Mouse (Mus musculus) kidney, adult 2 months (tissue): Measurements from ENCODE around the gene Id3. TPM values are rescaled to one million over a fixed set of nuclear protein-coding genes. Genes with fewer than 3 reads are reported as not detected.
A peak's percentile ranks its signal among the peaks of the same experiment; 100 is the strongest.

Experiments used
- DNase-seq: peaks from one replicate; pipeline ENCODE4 v3.0.0; 2021
- H3K27ac ChIP-seq: fragments of 200-500 bp; 2 replicates; pipeline ENCODE4 v1.5.1; 2012; ENCODE audit warnings: low read depth, low read length, control low read depth, inconsistent platforms; ENCODE audit not compliant: insufficient read depth
- H3K27me3 ChIP-seq: fragments of 200-500 bp; replicated peaks from 2 replicates; pipeline ENCODE4 v1.6.1; 2012; ENCODE audit warnings: mild to moderate bottlenecking, moderate library complexity, low read length, inconsistent platforms; ENCODE audit not compliant: control insufficient read depth, insufficient read depth
- H3K36me3 ChIP-seq: fragments of 200-500 bp; 2 replicates; pipeline ENCODE4 v1.6.1; 2012; ENCODE audit warnings: mild to moderate bottlenecking, moderate library complexity, low read length, inconsistent platforms; ENCODE audit not compliant: control insufficient read depth, insufficient read depth
- H3K4me1 ChIP-seq: fragments of 200-500 bp; 2 replicates; pipeline ENCODE4 v1.6.1; 2011; ENCODE audit warnings: low read length; ENCODE audit not compliant: control insufficient read depth, insufficient read depth
- H3K4me3 ChIP-seq: fragments of 200-500 bp; 2 replicates; pipeline ENCODE4 v1.5.1; 2011; ENCODE audit warnings: mild to moderate bottlenecking, low read depth, low read length, control low read depth; ENCODE audit not compliant: insufficient read depth
- CTCF ChIP-seq: fragments of 200-500 bp; conservative IDR thresholded peaks from 2 replicates; pipeline ENCODE4 v1.5.1; 2011; ENCODE audit warnings: low read depth, mild to moderate bottlenecking, control low read depth, low read length, moderate library complexity, mixed read lengths; ENCODE audit not compliant: insufficient read depth, insufficient read length
- POLR2A ChIP-seq: fragments of 200-500 bp; IDR thresholded peaks from one replicate; pipeline ENCODE4 v1.6.1; 2011; ENCODE audit warnings: low read depth, low read length, control low read depth
- WGBS: fragments of 180-500 bp; shearing (Covaris S2); methylation state at CpG from one replicate; pipeline ENCODE4 v1.1.7; 2018; 5-methylcytosine and 5-hydroxymethylcytosine counted together
- polyA plus RNA-seq: library from polyadenylated mRNA; depleted of rRNA; stranded (reverse); fragments of >200 nt; gene quantifications from 2 replicates; pipeline ENCODE4 v1.2.3, GENCODE M21; 2012

The Id3 gene
- polyA plus RNA-seq, 1 experiment, result 259 TPM

DNA sequence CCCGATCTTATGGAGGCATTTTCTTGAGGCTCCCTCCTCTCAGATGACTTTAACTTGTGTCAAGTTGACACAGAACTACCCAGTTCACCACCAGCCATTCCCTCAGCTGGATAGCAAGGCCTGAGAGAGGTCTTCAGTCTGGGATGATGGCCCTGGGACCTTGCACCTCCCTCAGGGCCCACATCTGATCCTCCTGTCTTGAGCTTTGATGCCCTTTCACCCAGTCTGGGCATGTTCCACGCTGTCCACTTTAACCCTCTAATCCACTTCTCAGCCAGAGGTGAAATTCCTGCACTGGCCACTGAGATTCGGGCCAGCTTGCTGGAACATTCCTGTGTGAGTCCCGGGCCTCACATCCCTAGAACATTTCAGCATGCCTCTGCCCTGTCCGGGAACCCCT, 17.3 kb upstream of the Id3 start:
- TF ChIP-seq POLR2A, result no peak
- TF ChIP-seq CTCF, result no peak
- no peak overlapping the region for H3K4me3 ChIP-seq
- peaks cover 11% of the 10 kb centered on the region; the same call in 1 of the 2 replicates for H3K4me1 ChIP-seq
- WGBS, result 44% methylated on average over 5 of the region's 5 CpGs
- no peaks in the 10 kb centered on the region for H3K27me3 ChIP-seq
- no peaks in the 10 kb centered on the region for H3K36me3 ChIP-seq
- no peak overlapping the region for H3K27ac ChIP-seq
- DNase-seq, result peak; percentile 57

- no peak for DNase-seq
- WGBS, result 69% methylated on average over 13 of the region's 13 CpGs
- TF ChIP-seq CTCF (no peak), POLR2A (no peak)
- no peaks in the 10 kb centered on the region for H3K27me3 ChIP-seq
- no peak overlapping the region for H3K4me3 ChIP-seq
- H3K27ac ChIP-seq, result no peak overlapping the region
- no peaks in the 10 kb centered on the region for H3K36me3 ChIP-seq
- peaks cover 10% of the 10 kb centered on the region; the same call in 1 of the 2 replicates for H3K4me1 ChIP-seq
Observed at GRCm38 (mm10) chr4:136127670-136128069, 15.6 kb upstream of the Id3 start.

DNA sequence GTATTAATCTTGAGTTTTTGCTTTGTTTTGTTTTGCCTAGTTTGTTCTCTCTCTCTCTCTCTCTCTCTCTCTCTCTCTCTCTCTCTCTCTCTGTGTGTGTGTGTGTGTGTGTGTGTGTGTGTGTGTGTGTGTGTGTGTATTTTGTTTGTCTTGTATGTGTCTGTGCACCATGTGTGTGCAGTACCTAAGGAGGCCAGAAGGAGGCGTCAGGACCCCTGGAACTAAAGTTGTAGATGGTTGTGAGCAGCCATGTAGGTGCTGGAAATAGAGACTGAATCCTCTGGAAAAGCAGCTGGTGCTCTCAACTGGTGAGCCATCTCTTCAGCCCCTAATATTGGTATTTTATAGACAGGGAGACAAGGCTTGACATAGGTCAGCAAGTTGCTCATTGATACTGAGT, 13.5 kb upstream of the Id3 start:
- DNase-seq, result no peak
- WGBS, result 83% methylated on average over 1 of the region's 1 CpGs
- TF ChIP-seq CTCF (0 out of 2 replicates have a peak, but pooled peaks have one; percentile 9), POLR2A (no peak)
- Histone ChIP-seq H3K4me3 (no peak overlapping the region), H3K36me3 (no peaks in the 10 kb centered on the region), H3K4me1 (peaks cover 4% of the 10 kb centered on the region; the same call in 1 of the 2 replicates), H3K27me3 (no peaks in the 10 kb centered on the region), H3K27ac (no peak overlapping the region)

- no peak overlapping the region for H3K4me3 ChIP-seq
- H3K27me3 ChIP-seq, result no peaks in the 10 kb centered on the region
- 55% methylated on average over 9 of the region's 9 CpGs for WGBS
- TF ChIP-seq CTCF (no peak), POLR2A (no peak)
- DNase-seq, result no peak
- peaks cover 10% of the 10 kb centered on the region; the same call in 1 of the 2 replicates for H3K4me1 ChIP-seq
- no peaks in the 10 kb centered on the region for H3K36me3 ChIP-seq
- peak overlapping the region; percentile 86; the same call in 1 of the 2 replicates for H3K27ac ChIP-seq
Observed at GRCm38 (mm10) chr4:136133801-136134200, 9.5 kb upstream of the Id3 start.

- 11% methylated on average over 15 of the region's 15 CpGs for WGBS
- peak; percentile 38 for DNase-seq
- no peaks in the 10 kb centered on the region for H3K27me3 ChIP-seq
- peaks cover 14% of the 10 kb centered on the region; the same call in 1 of the 2 replicates for H3K4me1 ChIP-seq
- H3K27ac ChIP-seq, result peak overlapping the region; percentile 86
- H3K36me3 ChIP-seq, result no peaks in the 10 kb centered on the region
- peak overlapping the region; percentile 40 for H3K4me3 ChIP-seq
- no peak for TF ChIP-seq POLR2A
- no peak for TF ChIP-seq CTCF
Observed at GRCm38 (mm10) chr4:136134418-136134977, 8.8 kb upstream of the Id3 start.

- peak; percentile 49 for DNase-seq
- no peak for TF ChIP-seq CTCF
- TF ChIP-seq POLR2A, result no peak
- WGBS, result 9% methylated on average over 50 of the region's 50 CpGs
- Histone ChIP-seq H3K27me3 (no peaks in the 10 kb centered on the region), H3K4me3 (peak overlapping the region; percentile 40), H3K4me1 (peaks cover 17% of the 10 kb centered on the region; the same call in 1 of the 2 replicates), H3K27ac (peak overlapping the region; percentile 86), H3K36me3 (no peaks in the 10 kb centered on the region)
Observed at GRCm38 (mm10) chr4:136134978-136135873, 8.1 kb upstream of the Id3 start.
